Mouse (Mus musculus): ENCODE measurements around the gene Rab9. TPM values are rescaled to one million over a fixed set of nuclear protein-coding genes. Genes with fewer than 3 reads are reported as not detected.

Rab9 gene
- polyA plus RNA-seq, 1 experiment from 2014 or later = 40.2 TPM

DNA sequence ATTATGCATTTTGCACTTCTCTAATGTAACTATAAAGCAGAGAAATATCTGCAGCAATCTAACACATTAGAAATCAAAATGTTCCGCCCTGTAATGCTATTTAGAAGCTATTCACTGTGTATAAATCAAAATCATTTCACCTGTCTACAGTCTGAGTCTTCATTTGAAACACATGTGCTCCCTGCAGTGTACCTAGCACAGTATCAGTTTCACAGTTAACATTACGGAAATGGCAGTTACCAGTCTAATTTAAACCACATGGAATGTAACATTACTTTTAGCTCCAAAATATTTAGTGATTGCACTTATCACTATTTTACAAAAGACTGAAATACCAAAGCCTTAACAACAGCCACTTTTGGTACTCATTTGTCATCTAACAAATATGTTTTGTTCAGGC lies 44.9 kb downstream of the Rab9 start:
- Histone ChIP-seq H3K4me1 (ENCODE audit: control insufficient read depth, insufficient read depth, low read length) (no peaks in the 10 kb centered on the region), H3K9me3 (replicated peaks; ENCODE audit: control insufficient read depth, low read length) (no peaks in the 10 kb centered on the region), H3K27ac (ENCODE audit: low read depth, low read length) (no peak overlapping the region), H3K27me3 (ENCODE audit: control insufficient read depth, insufficient read depth, low read length) (no peaks in the 10 kb centered on the region), H3K36me3 (ENCODE audit: control insufficient read depth, insufficient read depth, low read length) (no peaks in the 10 kb centered on the region), H3K4me2 (no peak overlapping the region), H3K9ac (ENCODE audit: low read depth, low read length) (no peak overlapping the region), H3K4me3 (ENCODE audit: low read depth, low read length) (no peak overlapping the region)
- WGBS (ENCODE audit: insufficient replicate concordance) = 84% methylated on average over 2 of the region's 2 CpGs
- no peak for ATAC-seq (replicated peaks; ENCODE audit: insufficient number of reproducible peaks, low FRiP score, low TSS enrichment)

DNA sequence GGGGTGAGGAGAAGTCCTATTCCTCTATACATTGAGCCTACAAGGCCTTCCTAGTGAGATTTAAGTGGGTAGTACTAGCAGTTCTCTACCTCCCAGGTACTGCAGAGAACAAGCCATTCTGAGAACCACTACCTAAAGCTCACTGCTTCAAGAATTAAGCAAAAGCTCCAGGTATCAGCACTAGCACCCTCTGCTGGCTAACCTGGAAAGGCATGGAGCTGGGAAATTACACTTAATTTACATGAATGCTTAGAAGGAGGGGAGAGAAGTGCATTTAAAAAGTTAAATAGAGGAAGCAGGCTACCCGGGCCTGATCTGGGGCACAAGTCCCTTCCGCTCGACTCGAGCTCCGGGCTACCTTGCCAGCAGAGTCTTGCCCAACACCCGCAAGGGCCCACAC lies 63.5 kb downstream of the Rab9 start:
- 74% methylated on average over 3 of the region's 6 CpGs for WGBS (ENCODE audit: insufficient replicate concordance)
- Histone ChIP-seq H3K9me3 (replicated peaks; ENCODE audit: control insufficient read depth, low read length) (no peaks in the 10 kb centered on the region), H3K9ac (ENCODE audit: low read depth, low read length) (no peak overlapping the region), H3K4me2 (no peak overlapping the region), H3K27ac (ENCODE audit: low read depth, low read length) (no peak overlapping the region), H3K36me3 (ENCODE audit: control insufficient read depth, insufficient read depth, low read length) (no peaks in the 10 kb centered on the region), H3K27me3 (ENCODE audit: control insufficient read depth, insufficient read depth, low read length) (no peaks in the 10 kb centered on the region), H3K4me1 (ENCODE audit: control insufficient read depth, insufficient read depth, low read length) (no peaks in the 10 kb centered on the region), H3K4me3 (ENCODE audit: low read depth, low read length) (no peak overlapping the region)
- no peak for ATAC-seq (replicated peaks; ENCODE audit: insufficient number of reproducible peaks, low FRiP score, low TSS enrichment)

DNA sequence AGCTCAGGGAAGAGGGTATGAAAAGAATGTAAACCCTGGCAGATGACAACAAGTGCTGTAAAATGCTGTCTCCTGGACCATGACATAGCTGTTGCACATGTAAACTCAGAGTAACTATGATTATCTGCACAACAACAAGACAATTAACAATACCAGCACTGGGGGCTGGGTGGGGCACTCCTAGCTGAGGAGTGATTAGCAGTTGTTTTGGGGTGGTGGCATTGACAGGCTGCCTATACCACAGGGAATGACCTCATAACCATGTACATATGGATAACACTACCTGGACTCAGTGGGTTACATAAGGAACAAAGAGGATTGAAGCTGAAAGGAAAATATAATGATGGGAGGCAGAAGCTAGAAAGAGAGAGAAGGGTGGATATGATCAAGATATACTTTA lies 71.8 kb downstream of the Rab9 start:
- Histone ChIP-seq H3K9ac (ENCODE audit: low read depth, low read length) (no peak overlapping the region), H3K9me3 (replicated peaks; ENCODE audit: control insufficient read depth, low read length) (no peaks in the 10 kb centered on the region), H3K4me2 (no peak overlapping the region), H3K36me3 (ENCODE audit: control insufficient read depth, insufficient read depth, low read length) (no peaks in the 10 kb centered on the region), H3K4me3 (ENCODE audit: low read depth, low read length) (no peak overlapping the region), H3K27me3 (ENCODE audit: control insufficient read depth, insufficient read depth, low read length) (no peaks in the 10 kb centered on the region), H3K27ac (ENCODE audit: low read depth, low read length) (no peak overlapping the region), H3K4me1 (ENCODE audit: control insufficient read depth, insufficient read depth, low read length) (no peaks in the 10 kb centered on the region)
- ATAC-seq (replicated peaks; ENCODE audit: insufficient number of reproducible peaks, low FRiP score, low TSS enrichment) = no peak

Other genes starting within 250 kb of the Rab9 start
- gene Gpm6b, start 241.0 kb downstream of the Rab9 start, polyA plus RNA-seq (2014; fragmentation: Nextera tagmentation; extraction: Ambion mirVana) = 5.2 and 6.3 TPM in 2 replicates
- 38.4 and 39.0 TPM in 2 replicates for gene Trappc2, start 39.3 kb downstream of the Rab9 start, polyA plus RNA-seq (2014; fragmentation: Nextera tagmentation; extraction: Ambion mirVana)
- gene Ofd1, start 39.2 kb downstream of the Rab9 start, polyA plus RNA-seq (2014; fragmentation: Nextera tagmentation; extraction: Ambion mirVana) = 5.9 and 6.4 TPM in 2 replicates
- 6.1 and 7.0 TPM in 2 replicates for gene Tceanc, start 38.7 kb upstream of the Rab9 start, polyA plus RNA-seq (2014; fragmentation: Nextera tagmentation; extraction: Ambion mirVana)
- 4.2 and 4.3 TPM in 2 replicates for gene Egfl6, start 105.9 kb upstream of the Rab9 start, polyA plus RNA-seq (2014; fragmentation: Nextera tagmentation; extraction: Ambion mirVana)

Data from heart, embryonic 11.5 days (tissue).